Mouse (Mus musculus) myocyte (in vitro differentiated cells): ENCODE data around the gene Hspbp1.

Source experiments
- E2F4 ChIP-seq: IDR thresholded peaks from one replicate; pipeline ENCODE4 v1.6.1; 2011; ENCODE audit warnings: mild to moderate bottlenecking, control low read depth, moderate library complexity; ENCODE audit not compliant: insufficient read depth
- MYOG ChIP-seq, 3 experiments: IDR thresholded peaks; one replicate each; pipeline ENCODE4 v1.6.1; 2011; ENCODE audit warnings: control low read depth in 2 of 3, low read depth in 2 of 3, mild to moderate bottlenecking in 2 of 3; ENCODE audit not compliant: insufficient read length in 2 of 3, control insufficient read depth in 1 of 3, insufficient read depth in 1 of 3
- POLR2A ChIP-seq: IDR thresholded peaks from one replicate; pipeline ENCODE4 v1.6.1; 2011; ENCODE audit warnings: low read depth, mild to moderate bottlenecking, control low read depth, moderate library complexity; ENCODE audit not compliant: insufficient read length
- REST ChIP-seq: IDR thresholded peaks from one replicate; pipeline ENCODE4 v1.6.1; 2011; ENCODE audit warnings: mild to moderate bottlenecking, control low read depth, moderate library complexity; ENCODE audit not compliant: insufficient read depth, insufficient read length
- SRF ChIP-seq: IDR thresholded peaks from one replicate; pipeline ENCODE4 v1.6.1; 2011; ENCODE audit warnings: low read depth; ENCODE audit not compliant: control insufficient read depth, insufficient read length
- TCF12 ChIP-seq: IDR thresholded peaks from one replicate; pipeline ENCODE4 v1.6.1; 2011; ENCODE audit warnings: mild to moderate bottlenecking, control low read depth; ENCODE audit not compliant: poor library complexity, insufficient read depth, severe bottlenecking
- USF1 ChIP-seq: IDR thresholded peaks from one replicate; pipeline ENCODE4 v1.6.1; 2011; ENCODE audit warnings: low read depth, mild to moderate bottlenecking, control low read depth, moderate library complexity

DNA sequence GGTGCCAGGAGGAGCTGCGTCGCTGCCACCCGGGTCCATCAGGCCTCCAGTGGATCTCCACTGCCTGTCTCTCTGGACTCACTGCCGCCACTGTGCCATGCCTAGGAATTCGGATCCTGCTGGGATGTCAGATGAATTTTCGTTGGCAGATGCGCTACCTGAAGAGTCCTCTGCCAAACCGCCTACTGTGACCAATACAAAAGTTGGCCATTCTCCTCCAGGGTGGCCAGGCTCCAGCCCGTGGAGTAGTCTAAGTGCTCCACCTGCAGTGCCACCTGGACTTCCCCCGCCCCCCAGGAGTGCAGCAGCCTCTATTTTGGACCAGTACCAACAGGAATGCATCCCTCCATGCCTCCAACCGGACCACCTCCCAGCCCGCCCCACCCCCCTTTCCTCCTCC lies 73.4 kb downstream of the Hspbp1 start:
- TF ChIP-seq POLR2A (no peak), SRF (no peak), E2F4 (no peak), REST (no peak), TCF12 (no peak), USF1 (no peak), MYOG (IDR thresholded peaks at IDR 0.05; ENCODE audit: control insufficient read depth in 1 of 3, insufficient read depth in 1 of 3, insufficient read length in 2 of 3, low read depth in 2 of 3) (no peak)
